Mouse (Mus musculus) stomach, embryonic 14.5 days (tissue): ENCODE results near the gene Lpo. TPM values are rescaled to one million over a fixed set of nuclear protein-coding genes. Genes with fewer than 3 reads are reported as not detected.

Experiments used
- ATAC-seq: fragments of 200-750 bp; cut with Nextera tagmentation; 2 replicates; pipeline ENCODE4 v1.8.0; 2017; ENCODE audit warnings: low read depth, moderate TSS enrichment; ENCODE audit not compliant: insufficient number of reproducible peaks, insufficient read depth, low FRiP score
- H3K27ac ChIP-seq: fragments of 300-500 bp; sonication (generic); 2 replicates; pipeline ENCODE4 v1.5.1; 2014; ENCODE audit warnings: mild to moderate bottlenecking, low read length, moderate library complexity, mixed read lengths
- H3K27me3 ChIP-seq: fragments of 300-500 bp; sonication (generic); 2 replicates; pipeline ENCODE4 v1.6.1; 2014; ENCODE audit warnings: low read length, control low read depth, mixed read lengths; ENCODE audit not compliant: control insufficient read depth, insufficient read depth
- H3K36me3 ChIP-seq: fragments of 300-500 bp; sonication (generic); 2 replicates; pipeline ENCODE4 v1.6.1; 2014; ENCODE audit warnings: mild to moderate bottlenecking, control low read depth, low read length, moderate library complexity, mixed read lengths; ENCODE audit not compliant: control insufficient read depth, insufficient read depth
- H3K4me1 ChIP-seq: fragments of 300-500 bp; sonication (generic); 2 replicates; pipeline ENCODE4 v1.6.1; 2014; ENCODE audit warnings: low read length, control low read depth, mixed read lengths; ENCODE audit not compliant: control insufficient read depth, insufficient read depth
- H3K4me2 ChIP-seq: fragments of 300-500 bp; sonication (generic); replicated peaks from 2 replicates; pipeline ENCODE4 v1.6.1; 2014; ENCODE audit warnings: low read depth, low read length, control low read depth
- H3K4me3 ChIP-seq: fragments of 300-500 bp; sonication (generic); 2 replicates; pipeline ENCODE4 v1.5.1; 2014; ENCODE audit warnings: low read depth, low read length, control low read depth
- H3K9ac ChIP-seq: fragments of 300-500 bp; sonication (generic); replicated peaks from 2 replicates; pipeline ENCODE4 v1.6.1; 2014; ENCODE audit warnings: low read depth, mild to moderate bottlenecking, control low read depth, low read length, moderate library complexity, mixed read lengths
- H3K9me3 ChIP-seq: fragments of 300-500 bp; sonication (generic); 2 replicates; pipeline ENCODE4 v1.6.1; 2016; ENCODE audit warnings: low read depth, low read length, control low read depth; ENCODE audit not compliant: control insufficient read depth
- WGBS: fragments of 180-500 bp; shearing (Covaris S2); extraction: QIAGEN DNeasy Blood & Tissue Kit; methylation state at CpG from one replicate; pipeline ENCODE4 v1.1.7; 2014; 5-methylcytosine and 5-hydroxymethylcytosine counted together
- polyA plus RNA-seq: library from polyadenylated mRNA; unstranded; fragments of >200 nt; fragmentation: Nextera tagmentation; extraction: Ambion mirVana; gene quantifications from 2 replicates; pipeline ENCODE4 v1.2.1, GENCODE M21; 2014

Gene Lpo
- polyA plus RNA-seq, 1 experiment from 2014 or later, result 0.25 TPM

DNA sequence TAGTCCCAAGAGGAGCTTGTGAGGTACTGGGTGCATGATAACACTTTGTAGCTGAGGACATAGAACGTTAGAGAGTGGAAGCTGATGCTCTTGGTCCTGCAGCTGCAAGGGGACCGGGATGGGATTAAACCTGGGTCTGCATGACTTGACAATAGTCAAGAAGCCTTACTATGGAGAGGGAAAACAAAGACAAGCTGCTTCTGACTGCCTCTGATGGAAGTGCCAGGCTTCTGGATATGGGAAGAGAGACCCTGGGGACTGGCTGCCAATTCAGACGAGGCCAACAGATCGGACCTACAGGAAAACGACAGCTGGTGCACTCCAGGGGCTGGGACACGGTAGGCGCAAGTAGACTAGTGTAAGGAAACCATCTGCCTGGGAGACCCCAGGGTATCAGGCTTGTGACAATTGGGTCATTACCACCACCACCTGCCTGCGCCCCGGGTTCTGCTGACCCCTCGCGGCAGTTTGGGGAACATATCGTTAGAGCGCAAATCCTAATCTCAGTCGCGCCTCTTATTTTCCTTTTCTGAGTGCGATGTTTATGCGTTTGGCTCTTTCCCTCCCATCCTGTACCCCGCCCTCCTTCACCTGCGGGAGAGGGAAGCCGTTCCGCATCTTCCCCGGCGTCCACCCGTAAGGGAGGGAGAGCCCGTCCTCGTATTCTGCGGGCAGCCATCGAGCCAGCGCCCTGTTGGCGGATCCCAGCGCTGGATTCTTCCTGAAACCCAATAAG, 11.2 kb downstream of the Lpo start:
- Histone ChIP-seq H3K4me3 (peak overlapping the region; percentile 22), H3K36me3 (no peaks in the 10 kb centered on the region), H3K27me3 (0 out of 2 replicates have a peak, but pooled peaks cover 2% of the 10 kb centered on the region), H3K9ac (no peak overlapping the region), H3K27ac (no peak overlapping the region), H3K4me2 (peak overlapping the region; percentile 68), H3K4me1 (no peaks in the 10 kb centered on the region), H3K9me3 (no peaks in the 10 kb centered on the region)
- peak; percentile 37; the same call in 1 of the 2 replicates for ATAC-seq
- WGBS, result 4% methylated on average over 31 of the region's 31 CpGs

DNA sequence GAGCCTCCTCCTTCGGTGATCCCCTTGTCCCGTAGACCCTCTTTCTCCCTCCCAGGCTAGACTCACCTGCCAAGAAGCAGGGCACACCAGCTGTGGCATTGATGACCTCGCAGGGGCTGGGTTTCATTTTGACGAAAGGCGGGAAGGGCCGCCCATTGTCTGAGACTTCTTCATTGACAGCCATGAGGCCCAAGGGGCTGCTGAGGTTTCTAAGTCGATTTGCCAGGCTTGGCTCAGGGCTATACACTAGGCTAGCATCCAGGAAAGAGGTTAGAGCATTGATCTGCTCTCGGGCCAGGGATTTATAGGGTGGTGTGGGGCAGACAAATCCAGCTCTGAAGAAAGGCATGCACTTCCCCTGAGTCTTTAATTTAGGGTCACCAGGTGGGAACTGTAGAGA, 13.3 kb downstream of the Lpo start:
- no peak overlapping the region for H3K9ac ChIP-seq
- no peak overlapping the region for H3K4me2 ChIP-seq
- H3K4me3 ChIP-seq, result no peak overlapping the region
- no peaks in the 10 kb centered on the region for H3K4me1 ChIP-seq
- H3K27me3 ChIP-seq, result 0 out of 2 replicates have a peak, but pooled peaks cover 2% of the 10 kb centered on the region
- H3K27ac ChIP-seq, result no peak overlapping the region
- WGBS, result 76% methylated on average over 8 of the region's 8 CpGs
- H3K36me3 ChIP-seq, result no peaks in the 10 kb centered on the region
- no peak for ATAC-seq
- H3K9me3 ChIP-seq, result no peaks in the 10 kb centered on the region

DNA sequence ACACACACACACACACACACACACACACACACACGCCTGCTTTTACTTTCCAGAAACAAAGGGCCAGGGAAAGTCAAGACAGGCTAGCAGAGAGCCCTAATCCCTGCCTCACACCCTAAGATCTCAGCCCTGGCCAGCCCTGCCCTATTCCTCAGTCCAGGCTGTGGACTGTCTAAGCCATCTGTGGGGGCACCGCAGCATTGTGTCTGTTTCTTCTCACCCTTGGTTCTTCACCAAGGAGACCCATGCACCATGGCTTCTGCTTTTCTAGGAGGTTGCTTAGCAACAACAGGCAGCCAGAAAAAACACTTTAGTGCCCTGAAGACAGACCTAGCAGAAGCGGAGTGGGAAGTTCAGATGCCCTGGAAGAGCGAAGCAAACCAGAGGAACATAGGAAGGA, 16.7 kb downstream of the Lpo start:
- 42% methylated on average over 4 of the region's 4 CpGs for WGBS
- H3K27ac ChIP-seq, result no peak overlapping the region
- ATAC-seq, result no peak
- no peaks in the 10 kb centered on the region for H3K4me1 ChIP-seq
- H3K9me3 ChIP-seq, result no peaks in the 10 kb centered on the region
- H3K27me3 ChIP-seq, result no peaks in the 10 kb centered on the region
- no peaks in the 10 kb centered on the region for H3K36me3 ChIP-seq
- H3K4me3 ChIP-seq, result no peak overlapping the region
- no peak overlapping the region for H3K4me2 ChIP-seq
- no peak overlapping the region for H3K9ac ChIP-seq

DNA sequence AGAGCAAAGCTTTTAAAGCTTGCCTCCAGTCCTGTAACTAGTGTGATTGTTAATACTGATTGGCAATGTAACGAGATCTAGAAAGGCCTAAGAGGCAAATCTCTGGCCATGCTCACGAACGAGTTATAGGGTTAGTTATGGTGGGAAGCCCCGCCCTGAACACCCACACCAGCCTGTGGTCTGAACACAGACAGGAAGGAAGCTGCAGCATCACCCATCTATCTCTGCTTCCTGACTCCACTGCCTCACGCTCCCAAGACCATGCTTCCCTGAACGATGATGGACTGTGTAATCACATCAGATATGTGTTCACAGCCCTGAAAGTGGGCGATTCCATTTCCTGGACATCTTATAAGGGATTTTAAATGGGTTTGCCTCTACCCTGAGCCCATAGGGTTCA, 19.9 kb downstream of the Lpo start:
- Histone ChIP-seq H3K9me3 (no peaks in the 10 kb centered on the region), H3K9ac (no peak overlapping the region), H3K4me3 (no peak overlapping the region), H3K36me3 (no peaks in the 10 kb centered on the region), H3K27ac (no peak overlapping the region), H3K4me1 (no peaks in the 10 kb centered on the region), H3K4me2 (no peak overlapping the region), H3K27me3 (no peaks in the 10 kb centered on the region)
- ATAC-seq, result no peak
- 83% methylated on average over 7 of the region's 7 CpGs for WGBS

DNA sequence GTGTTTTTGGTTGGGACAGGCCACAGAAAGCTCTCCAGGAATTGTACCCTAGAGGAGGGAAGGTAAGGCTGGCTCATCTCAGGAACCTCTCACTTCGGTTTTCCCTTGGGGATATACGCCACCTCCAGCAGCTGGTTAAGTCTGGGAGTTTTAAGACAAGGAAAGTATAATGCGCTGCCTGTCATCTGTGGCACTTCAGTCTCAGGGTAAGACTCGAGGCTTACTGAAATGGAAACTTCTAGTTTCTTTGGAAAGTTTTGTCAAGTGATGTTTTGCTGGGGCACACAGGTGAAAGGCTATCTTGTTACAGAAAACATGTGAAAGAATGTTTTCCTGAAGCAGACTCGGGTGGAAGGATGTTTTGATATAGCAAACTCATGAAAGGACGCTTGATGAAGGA, 20.7 kb downstream of the Lpo start:
- Histone ChIP-seq H3K9ac (no peak overlapping the region), H3K9me3 (no peaks in the 10 kb centered on the region), H3K4me1 (no peaks in the 10 kb centered on the region), H3K36me3 (no peaks in the 10 kb centered on the region), H3K4me3 (no peak overlapping the region), H3K27me3 (no peaks in the 10 kb centered on the region), H3K4me2 (no peak overlapping the region), H3K27ac (no peak overlapping the region)
- ATAC-seq, result no peak
- WGBS, result 76% methylated on average over 6 of the region's 6 CpGs

DNA sequence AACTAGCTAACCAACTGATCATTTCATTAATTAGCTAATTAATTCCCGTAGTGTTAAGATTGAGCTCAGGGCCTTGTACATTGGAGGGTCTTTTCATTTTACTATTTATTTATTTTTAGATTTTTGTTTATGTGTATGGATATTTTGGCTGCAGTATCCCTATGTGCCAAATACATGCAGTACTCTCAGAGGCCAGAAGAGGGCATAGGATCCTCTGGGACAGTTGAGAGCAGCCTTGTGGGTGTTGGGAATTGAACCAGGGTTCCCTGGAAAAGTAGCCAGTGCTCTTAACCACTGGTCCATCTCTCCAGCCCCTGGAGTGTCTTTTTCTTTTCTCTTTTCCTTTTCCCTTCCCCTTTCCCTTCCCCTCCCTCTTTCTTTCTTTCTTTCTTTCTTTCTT, 22.6 kb downstream of the Lpo start:
- no peak overlapping the region for H3K4me3 ChIP-seq
- H3K27me3 ChIP-seq, result no peaks in the 10 kb centered on the region
- H3K27ac ChIP-seq, result no peak overlapping the region
- H3K4me1 ChIP-seq, result no peaks in the 10 kb centered on the region
- H3K36me3 ChIP-seq, result no peaks in the 10 kb centered on the region
- WGBS, result 60% methylated on average over 1 of the region's 1 CpGs
- H3K9me3 ChIP-seq, result no peaks in the 10 kb centered on the region
- no peak overlapping the region for H3K4me2 ChIP-seq
- no peak for ATAC-seq
- no peak overlapping the region for H3K9ac ChIP-seq

DNA sequence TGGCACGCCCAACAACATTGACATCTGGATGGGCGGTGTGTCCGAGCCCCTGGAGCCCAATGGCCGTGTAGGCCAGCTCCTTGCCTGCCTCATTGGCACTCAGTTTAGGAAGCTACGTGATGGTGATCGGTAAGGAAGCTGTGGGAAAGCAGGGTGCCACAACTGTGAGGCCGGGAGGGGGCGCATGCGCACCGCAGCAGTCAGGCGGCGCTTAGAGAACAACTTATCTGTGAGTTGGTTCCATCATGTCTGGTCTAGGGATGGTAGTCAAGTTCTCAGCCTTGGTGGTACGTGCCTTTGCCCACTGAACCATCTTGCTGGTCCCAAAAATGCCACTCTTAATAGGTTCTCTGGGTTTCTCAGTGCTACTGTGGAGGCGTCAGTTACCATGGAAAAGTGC, 25.5 kb downstream of the Lpo start:
- ATAC-seq, result no peak
- Histone ChIP-seq H3K36me3 (no peaks in the 10 kb centered on the region), H3K4me3 (no peak overlapping the region), H3K9me3 (no peaks in the 10 kb centered on the region), H3K4me2 (no peak overlapping the region), H3K9ac (no peak overlapping the region), H3K27ac (no peak overlapping the region), H3K4me1 (no peaks in the 10 kb centered on the region), H3K27me3 (no peaks in the 10 kb centered on the region)
- WGBS, result 44% methylated on average over 14 of the region's 14 CpGs

DNA sequence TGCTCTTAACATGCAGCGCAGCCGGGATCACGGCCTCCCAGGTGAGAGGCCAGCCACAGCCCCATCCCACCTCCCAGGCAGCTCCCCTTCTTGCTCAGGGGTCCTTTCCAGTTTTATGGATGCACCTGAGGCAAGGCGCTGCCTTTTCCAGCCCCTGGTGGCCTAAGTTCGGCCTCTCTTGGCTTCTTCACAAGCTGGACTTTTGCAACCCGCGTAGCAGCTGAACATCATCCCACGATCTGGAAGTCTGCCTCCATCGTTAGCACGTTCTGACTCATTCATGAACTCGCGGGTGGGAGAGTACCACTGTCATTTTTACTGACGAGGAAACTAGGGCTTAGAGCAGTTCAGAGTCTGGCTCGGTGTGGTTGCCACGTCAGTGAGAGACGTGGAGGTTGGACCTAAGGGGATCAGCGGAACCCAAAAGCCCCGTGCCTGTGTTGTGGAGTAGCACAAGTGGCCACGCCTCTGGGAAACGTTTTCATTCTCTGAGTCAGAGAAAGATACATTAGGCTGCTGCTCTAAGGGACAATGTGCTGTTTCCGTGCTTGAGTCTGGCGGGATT, 26.3 kb downstream of the Lpo start:
- no peak for ATAC-seq
- H3K27me3 ChIP-seq, result no peaks in the 10 kb centered on the region
- no peak overlapping the region for H3K4me2 ChIP-seq
- no peak overlapping the region for H3K9ac ChIP-seq
- no peaks in the 10 kb centered on the region for H3K9me3 ChIP-seq
- H3K36me3 ChIP-seq, result no peaks in the 10 kb centered on the region
- no peaks in the 10 kb centered on the region for H3K4me1 ChIP-seq
- H3K4me3 ChIP-seq, result no peak overlapping the region
- 78% methylated on average over 22 of the region's 22 CpGs for WGBS
- no peak overlapping the region for H3K27ac ChIP-seq

DNA sequence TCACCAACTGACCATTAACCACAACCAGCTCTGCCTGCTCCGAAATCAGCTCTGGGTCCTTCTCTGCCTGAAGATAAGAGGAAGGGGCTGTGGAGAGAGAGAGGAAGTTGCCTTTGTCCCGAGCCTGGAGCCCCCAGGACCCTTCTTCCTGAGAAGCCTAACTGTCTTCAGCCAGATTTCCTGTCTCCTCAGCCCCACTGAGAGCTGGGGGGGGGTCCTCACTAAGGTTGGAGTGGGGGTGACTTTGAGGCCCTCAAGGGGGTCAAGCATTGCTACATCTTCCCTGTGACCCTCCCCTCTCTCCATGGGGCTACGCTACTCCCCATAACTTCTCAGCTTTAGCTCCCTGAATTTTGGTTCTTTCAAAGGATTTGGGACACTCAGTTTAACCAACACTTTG, 34.6 kb downstream of the Lpo start, which contains the start of gene Mpo:
Gene Mpo (plus strand): TSS at position 122 of the 400 bp plus-strand sequence.
- ATAC-seq, result no peak
- WGBS, result 58% methylated on average over 3 of the region's 3 CpGs
- H3K27me3 ChIP-seq, result no peaks in the 10 kb centered on the region
- no peak within 1 kb of the TSS for H3K4me3 ChIP-seq
- no peak within 1 kb of the TSS for H3K9ac ChIP-seq
- H3K4me2 ChIP-seq, result no peak within 1 kb of the TSS
- no peaks in the 10 kb centered on the region for H3K9me3 ChIP-seq
- no peaks in the 10 kb centered on the region for H3K4me1 ChIP-seq
- no peak within 1 kb of the TSS for H3K27ac ChIP-seq
- H3K36me3 ChIP-seq, result no peaks in the 10 kb centered on the region
